Mouse (Mus musculus): ENCODE measurements around the gene Traf3ip3.

The Traf3ip3 gene

GRCm38 (mm10) chr1:193201383-193201778, at the start of gene Traf3ip3:
TSS of gene Traf3ip3 (minus strand) at chr1:193201703.
- no peak for DNase-seq (ENCODE audit: low read depth, low spot score)

DNA sequence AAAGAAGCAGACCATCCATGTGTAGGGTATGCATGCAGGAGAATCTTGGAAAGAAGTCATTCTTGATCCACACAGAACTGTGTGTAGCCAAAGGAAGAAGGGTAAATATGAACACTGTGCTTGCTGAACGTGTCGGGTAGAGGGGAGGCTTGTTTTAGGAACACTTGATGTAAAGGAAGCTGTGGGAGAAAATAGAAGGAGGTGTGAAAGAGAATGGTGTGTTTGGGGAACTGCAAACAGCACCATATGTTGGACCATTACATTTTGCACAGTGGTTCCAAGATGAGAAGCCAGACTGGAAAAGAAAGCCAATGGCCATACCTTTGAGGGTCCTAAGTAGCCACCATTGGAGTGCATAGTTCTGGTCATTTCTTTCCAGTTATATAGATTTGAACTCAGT, 48.5 kb upstream of the Traf3ip3 start:
- no peak for DNase-seq (ENCODE audit: low read depth, low spot score)

- no peak for DNase-seq (ENCODE audit: low read depth, low spot score)
Measured at GRCm38 (mm10) chr1:193244235-193244634, 42.7 kb upstream of the Traf3ip3 start.

DNA sequence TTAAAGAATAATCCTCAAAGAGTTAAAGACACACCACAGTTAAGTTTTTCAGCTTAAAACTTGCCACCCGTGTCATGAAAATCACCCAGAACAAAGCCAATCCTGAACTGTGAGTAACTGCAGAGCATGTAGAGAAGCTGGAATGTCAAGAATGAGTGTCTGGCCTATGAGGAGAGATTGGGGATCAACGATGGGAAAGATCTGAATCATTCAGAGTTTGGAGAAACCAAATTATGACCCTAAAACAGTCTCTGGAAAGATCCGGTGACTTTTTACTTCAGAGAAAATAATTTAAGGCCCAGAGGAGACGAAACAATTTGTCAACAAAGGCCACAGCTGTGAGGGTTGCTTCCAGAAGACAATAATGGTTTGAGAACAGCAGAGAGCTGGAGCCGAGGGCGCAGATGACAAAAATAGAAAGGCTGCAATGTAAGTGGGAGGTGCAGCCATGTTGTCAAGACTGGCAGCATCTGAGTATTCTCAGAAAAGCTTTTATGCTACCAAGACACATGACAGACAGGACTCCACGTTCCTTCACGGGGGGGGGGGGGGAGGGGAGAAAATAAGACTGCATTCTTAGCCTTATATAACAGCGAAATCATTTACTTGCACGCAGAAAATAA, 42.2 kb upstream of the Traf3ip3 start:
- DNase-seq (ENCODE audit: low read depth, low spot score), result no peak

DNA sequence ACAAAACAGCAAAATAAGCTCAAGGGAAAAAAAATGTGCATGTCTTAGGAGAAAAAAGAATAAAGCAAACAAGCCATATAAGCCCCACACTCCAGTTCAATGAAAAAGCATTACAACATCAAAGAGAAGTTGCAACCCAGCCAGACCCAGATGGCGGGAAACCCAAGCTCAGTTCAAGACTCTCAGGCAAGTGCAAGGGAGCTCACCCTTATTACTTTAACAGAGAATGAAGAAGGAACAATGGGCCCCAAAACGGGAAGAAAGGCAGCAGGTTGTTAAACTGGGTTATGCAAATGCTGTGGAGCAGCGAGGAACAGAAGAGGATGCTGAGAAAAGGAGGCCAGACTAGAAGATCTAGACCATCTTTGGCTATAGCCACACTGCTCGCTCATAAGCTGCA, 41.4 kb upstream of the Traf3ip3 start:
- DNase-seq (ENCODE audit: low read depth, low spot score), result no peak

GRCm38 (mm10) chr1:193242238-193242637, 40.7 kb upstream of the Traf3ip3 start:
- DNase-seq (ENCODE audit: low read depth, low spot score), result no peak

GRCm38 (mm10) chr1:193241436-193241835, 39.9 kb upstream of the Traf3ip3 start:
- DNase-seq (ENCODE audit: low read depth, low spot score), result no peak

DNA sequence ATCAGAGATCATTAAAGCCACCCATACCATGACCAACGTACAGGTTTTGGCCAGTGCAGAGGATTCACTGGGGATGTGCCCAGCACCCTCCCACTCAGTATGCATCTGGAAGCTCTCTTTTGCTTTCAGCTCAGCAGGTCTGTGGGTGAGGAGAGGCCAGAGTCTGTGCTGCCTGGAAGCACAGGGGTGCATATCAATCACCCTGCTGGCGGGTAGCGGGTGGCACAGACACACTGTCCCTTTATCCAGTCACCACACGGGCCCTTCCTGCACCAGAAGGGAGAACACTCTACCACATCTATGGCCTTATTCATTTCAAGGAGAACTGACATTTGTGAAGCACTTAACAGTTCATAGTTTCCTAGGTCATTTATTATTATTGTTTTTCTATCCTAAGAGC, 36.9 kb upstream of the Traf3ip3 start:
- no peak for DNase-seq (ENCODE audit: low read depth, low spot score)

GRCm38 (mm10) chr1:193234930-193235329, 33.4 kb upstream of the Traf3ip3 start:
- DNase-seq (ENCODE audit: low read depth, low spot score), result no peak

DNA sequence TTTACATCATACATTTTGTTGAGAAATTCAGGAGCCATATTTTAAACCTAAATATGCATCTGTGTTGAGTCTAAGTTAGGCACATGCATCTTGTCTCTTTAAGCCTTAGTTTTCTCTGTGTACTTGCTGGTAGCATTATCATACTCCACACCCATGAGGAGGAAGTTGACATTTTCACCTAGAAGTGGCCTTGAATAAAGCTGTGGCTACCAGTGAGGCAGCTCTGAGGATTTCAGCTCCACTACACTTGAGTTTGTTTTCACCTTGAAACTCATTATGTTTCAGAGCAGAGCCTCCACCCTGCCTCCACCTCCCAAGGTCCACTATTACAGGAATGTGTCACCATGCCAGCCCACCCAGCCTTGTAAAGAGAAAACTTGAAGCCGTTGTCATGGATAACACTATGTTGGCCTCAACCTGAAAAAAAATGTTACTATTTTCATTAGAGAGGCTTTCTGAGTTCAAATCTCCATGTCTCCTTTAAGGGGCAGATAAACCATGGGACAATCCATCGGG, 32.7 kb upstream of the Traf3ip3 start:
- no peak for DNase-seq (ENCODE audit: low read depth, low spot score)

DNA sequence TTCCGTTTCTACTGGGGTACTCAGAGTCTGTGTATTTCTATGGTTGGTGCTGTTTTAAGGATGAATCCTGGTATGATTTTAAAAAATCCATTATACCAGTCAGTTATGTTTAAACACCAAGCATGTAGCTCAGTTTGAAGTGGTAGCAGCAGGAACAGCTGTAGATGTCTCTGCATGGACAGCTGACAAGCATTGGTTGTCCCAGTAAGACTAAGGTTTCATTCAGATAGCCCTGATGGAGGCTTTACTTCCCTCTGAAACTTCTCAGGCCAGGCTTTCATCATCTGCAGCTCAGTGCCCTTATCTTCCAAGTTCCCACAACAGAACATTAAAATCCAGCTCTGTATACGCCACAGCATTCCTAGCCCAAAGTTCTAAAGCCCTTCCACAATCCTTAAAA, 31.2 kb upstream of the Traf3ip3 start:
- DNase-seq (ENCODE audit: low read depth, low spot score), result no peak

- no peak for DNase-seq (ENCODE audit: low read depth, low spot score)
Measured at GRCm38 (mm10) chr1:193230935-193231334, 29.4 kb upstream of the Traf3ip3 start.

- no peak for DNase-seq (ENCODE audit: low read depth, low spot score)
Measured at GRCm38 (mm10) chr1:193230531-193230930, 29.0 kb upstream of the Traf3ip3 start.

DNA sequence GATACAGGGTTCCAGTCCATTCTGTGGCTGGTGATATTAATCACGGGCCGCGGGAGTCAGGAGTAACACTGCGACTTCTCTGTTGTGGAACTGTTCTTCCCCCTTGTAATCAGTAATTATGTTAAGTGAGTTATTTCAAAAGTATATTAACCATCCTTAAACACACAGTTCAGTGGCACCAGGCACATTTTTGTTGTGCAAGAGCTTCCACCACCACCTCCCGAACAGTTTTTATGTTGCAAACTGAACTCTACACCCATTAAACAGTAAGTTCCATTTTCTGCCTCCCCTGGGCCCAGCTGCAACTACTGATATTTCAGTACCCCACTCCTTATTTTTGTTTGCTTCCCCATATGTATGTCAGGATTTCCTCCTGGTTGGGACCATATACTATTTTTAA, 28.1 kb upstream of the Traf3ip3 start:
- no peak for DNase-seq (ENCODE audit: low read depth, low spot score)

DNA sequence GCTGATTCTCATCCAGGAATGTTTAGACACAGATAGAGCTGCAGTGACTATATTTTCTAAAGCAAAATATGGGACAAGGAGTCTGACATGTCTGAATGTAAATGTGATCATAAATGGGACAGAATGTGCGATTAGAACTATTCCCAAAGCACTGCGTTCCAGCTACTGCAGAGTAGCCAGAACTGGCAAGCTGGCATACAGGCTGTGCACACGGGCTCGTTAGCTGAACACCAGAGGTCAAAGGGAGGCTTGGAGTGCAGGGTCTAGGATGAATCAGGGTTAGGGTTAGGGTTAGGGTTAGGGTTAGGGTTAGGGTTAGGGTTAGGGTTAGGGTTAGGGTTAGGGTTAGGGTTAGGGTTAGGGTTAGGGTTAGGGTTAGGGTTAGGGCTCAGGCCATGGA, 26.0 kb upstream of the Traf3ip3 start:
- DNase-seq (ENCODE audit: low read depth, low spot score), result no peak

- no peak for DNase-seq (ENCODE audit: low read depth, low spot score)
Measured at GRCm38 (mm10) chr1:193226724-193227522, 25.4 kb upstream of the Traf3ip3 start.

- no peak for DNase-seq (ENCODE audit: low read depth, low spot score)
Measured at GRCm38 (mm10) chr1:193226114-193226513, 24.6 kb upstream of the Traf3ip3 start.

DNA sequence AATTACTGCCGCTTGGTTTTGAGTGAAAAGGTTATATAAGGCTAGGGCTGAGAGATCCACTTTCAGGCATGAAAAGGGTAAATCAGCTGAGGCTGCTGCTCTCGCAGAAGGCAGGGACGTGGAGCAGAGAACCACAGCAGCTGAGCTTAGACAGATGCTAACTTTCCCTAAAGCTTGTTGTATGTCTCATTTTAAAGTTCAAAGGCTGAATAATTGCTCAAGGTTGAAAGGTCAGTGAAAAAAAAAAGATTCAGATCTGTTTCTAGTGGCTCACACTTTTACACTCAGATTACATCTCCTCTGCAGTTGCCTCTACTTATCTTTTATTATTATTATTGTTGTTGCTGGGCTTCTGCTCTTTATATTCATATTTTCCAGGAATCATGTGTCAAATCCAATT, 24.0 kb upstream of the Traf3ip3 start:
- DNase-seq (ENCODE audit: low read depth, low spot score), result no peak

DNA sequence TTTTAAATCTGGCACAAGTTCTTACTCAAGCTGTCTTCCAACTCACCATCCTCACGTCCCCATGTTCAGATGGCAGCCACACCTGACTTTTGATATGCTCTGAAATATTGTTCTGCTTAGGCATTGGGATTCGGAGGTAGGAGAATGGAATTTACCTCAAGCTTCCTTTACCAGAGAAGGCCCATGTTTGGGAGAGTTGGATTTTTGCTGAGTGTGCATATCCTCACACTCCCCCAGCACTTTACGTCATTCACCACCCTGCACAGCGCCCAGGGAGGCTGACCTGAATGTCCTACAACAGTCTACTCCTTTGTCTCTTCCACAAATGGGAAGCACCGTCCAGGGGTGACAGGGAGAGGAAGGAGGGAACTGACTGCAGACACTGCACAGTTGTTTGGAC, 18.9 kb upstream of the Traf3ip3 start:
- no peak for DNase-seq (ENCODE audit: low read depth, low spot score)

- no peak for DNase-seq (ENCODE audit: low read depth, low spot score)
Measured at GRCm38 (mm10) chr1:193216000-193216399, 14.5 kb upstream of the Traf3ip3 start.

- DNase-seq (ENCODE audit: low read depth, low spot score), result no peak
Measured at GRCm38 (mm10) chr1:193214053-193214452, 12.6 kb upstream of the Traf3ip3 start.

GRCm38 (mm10) chr1:193211371-193211770, 9.9 kb upstream of the Traf3ip3 start:
- DNase-seq (ENCODE audit: low read depth, low spot score), result no peak

GRCm38 (mm10) chr1:193208178-193208577, 6.7 kb upstream of the Traf3ip3 start:
- no peak for DNase-seq (ENCODE audit: low read depth, low spot score)
